Mouse (Mus musculus) embryo, embryonic 10 days (tissue): Measurements from ENCODE around the gene Cdc25a.

Experiments
- DNase-seq: peaks from one replicate; pipeline ENCODE4 v3.0.0-alpha.2; 2015; ENCODE audit warnings: low spot score

Gene Cdc25a

DNA sequence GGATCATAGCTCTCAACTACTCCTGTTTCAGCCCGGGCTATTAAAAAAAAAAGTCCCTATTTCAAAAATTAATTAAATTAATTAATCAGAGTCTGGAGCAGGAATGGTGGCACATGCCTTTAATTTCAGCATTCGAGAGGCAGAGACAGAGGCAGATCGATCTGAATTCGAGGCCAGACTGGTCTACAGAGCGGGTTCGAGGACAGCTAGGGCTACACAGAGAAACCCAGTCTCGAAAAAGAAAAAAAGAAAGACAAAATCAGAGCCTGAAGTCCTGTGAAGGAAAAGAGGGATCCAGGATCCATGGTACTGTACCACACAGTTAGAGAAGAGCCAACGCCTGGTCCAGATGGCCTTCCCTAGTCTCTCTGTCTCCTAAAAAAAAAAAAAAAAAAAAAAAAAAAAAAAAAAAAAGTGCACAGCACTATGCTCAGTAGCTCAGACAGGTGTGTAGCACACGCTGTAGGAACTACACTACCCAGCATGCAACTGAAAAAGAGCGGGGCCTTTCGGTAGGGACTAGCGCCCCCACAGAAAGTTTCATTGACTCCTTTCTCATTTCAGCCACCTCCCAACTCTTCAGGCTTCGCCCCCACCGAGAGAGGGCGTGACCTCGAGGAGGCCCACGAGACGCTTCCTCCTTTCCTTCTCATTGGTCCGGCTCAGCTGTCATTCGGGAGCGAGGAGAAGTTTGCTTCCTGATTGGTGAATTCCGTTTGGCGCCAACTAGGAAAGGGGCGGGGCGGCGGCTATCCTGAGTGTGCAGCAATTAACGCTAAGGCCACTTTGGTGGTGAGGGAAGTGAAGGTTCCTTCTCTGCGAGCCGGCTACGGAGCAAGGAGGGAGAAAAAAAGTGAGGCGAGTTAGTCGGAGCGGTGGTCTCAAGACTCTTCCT is at the start of gene Cdc25a:
Gene Cdc25a (plus strand): TSS at position 783 of the 895 bp plus-strand sequence.
- DNase-seq: peak; percentile 99

DNA sequence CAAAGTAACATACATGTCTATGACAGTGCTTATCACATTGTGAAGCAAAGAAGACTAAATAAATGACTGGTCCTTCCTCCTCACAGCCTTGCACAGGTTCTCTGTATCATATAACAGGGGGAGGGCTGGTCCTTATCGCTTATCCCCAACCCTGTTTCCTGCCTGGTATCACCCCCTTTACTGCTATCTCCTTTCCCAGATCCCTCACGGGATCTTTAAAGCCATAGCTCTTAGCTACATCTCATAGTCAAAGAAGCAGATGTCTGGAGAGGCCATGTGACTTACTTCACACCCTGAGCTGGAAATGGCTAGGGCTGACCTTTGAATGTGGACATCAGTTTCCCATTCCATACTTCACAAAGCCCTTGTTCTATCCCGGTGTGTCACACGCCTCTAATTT is 49.6 kb upstream of the Cdc25a start:
- DNase-seq: no peak

DNA sequence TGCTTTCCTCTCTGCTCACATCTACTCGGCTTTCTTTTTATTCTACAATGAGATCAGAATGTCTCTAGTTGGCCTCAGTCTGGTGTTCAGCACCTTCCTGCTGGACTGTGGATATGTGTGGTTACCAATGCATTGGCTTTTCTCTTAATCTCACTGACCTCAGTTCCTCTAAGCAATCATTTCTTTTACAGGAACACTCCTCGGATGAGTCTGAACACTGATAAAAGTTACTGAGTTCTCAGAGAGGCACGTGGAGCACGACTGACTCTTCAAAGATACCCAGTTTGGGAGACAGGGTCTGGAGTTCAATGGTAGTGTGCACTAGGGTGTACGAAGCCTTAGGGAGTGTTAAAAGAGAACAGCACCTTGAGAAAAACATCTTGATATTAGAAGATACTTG is 49.2 kb upstream of the Cdc25a start:
- no peak for DNase-seq

DNA sequence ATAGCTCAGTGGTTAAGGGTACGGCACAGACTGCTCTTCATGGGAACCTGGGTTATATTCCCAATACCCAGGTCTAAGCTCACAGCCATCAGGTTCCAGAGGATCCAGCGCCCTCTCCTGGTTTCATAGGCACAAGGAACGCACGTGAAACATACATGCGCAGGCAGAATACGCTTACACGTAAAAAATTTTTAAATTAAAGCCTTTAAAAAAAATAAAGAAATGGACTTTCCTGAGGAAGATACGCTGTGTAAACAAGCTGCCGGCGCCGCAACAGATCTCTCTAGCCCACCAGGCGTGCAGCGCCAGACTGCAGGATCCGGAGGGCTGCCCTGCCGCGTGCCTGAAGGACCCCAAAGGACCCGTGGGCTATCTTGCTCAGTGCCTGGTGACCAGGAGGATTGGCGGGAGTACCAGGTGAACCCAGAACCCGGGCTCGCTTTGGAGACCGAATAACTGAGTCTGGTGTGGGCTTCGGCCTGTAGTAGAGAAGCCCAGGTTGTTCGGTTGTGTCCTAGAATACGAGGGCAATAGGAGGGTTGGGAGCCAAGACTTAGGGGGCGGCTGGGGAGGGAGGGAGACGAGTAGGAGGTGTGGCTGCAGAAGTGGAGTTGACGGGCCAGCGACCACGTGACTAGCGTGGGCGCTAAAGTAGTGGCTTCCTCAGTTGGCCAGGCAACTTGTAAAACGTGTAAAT is 42.8 kb upstream of the Cdc25a start, which contains the start of gene Nme6:
Gene Nme6 (plus strand): TSS at position 359 of the 697 bp plus-strand sequence.
- DNase-seq: peak; percentile 90

DNA sequence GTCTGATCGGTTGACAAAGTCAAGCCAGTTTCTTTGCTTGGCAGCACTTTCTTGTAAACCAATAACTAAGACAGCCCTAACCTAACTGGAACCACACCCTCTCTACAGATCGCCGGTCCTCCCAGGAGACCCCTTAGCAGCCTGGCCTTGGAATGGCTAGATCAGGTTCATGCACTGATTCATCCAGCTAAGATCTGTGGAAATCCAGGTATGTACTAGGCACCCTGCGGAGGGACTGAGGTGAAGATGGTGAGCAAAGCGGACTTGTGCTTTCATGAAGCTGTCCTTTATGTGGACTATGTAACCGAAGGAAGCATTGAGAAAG is 42.3 kb upstream of the Cdc25a start:
- DNase-seq: no peak

DNA sequence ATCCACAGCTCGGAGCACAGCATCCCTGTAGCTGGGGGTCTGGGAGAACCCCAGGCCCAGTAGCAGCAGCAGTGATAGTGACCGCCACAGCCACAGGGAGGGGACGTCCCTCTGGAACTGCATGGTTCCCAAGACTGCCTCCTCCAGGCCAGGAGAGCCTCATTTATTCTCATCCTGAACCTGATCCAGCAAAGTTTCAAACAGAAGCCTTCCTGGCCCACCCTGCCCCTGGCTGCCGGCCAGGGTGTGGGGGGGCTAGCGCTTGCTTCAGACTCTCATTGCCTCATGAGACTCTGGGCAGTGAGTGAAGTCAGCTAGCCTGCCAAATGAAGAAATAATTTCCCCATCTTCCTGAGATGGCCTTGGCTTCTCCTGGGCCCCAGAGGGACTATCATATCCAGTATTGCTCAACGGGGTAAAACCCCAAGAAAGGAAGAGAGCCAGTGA is 26.0 kb upstream of the Cdc25a start, which contains the start of gene Camp:
Gene Camp (minus strand): TSS at position 306 of the 447 bp plus-strand sequence.
- no peak for DNase-seq

DNA sequence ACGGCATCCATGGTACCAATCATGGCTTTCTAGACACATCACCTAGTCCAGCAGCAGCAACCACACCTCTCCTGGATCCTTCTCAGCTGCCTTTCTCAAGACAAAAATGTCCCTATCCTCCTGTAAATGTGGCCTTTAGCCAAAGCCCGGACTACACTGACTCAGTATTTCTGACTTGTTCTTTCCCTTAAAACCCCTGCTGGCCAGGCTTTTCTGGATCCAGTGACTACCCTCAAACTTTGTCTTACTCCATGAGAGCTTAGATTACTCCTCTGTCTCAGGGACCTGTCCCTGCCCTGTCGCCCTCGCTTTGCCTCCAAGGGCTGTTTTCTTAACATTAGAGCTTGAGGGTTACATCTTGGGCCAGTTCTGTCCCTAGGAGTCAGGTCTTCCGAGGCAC is 25.3 kb upstream of the Cdc25a start:
- DNase-seq: no peak

DNA sequence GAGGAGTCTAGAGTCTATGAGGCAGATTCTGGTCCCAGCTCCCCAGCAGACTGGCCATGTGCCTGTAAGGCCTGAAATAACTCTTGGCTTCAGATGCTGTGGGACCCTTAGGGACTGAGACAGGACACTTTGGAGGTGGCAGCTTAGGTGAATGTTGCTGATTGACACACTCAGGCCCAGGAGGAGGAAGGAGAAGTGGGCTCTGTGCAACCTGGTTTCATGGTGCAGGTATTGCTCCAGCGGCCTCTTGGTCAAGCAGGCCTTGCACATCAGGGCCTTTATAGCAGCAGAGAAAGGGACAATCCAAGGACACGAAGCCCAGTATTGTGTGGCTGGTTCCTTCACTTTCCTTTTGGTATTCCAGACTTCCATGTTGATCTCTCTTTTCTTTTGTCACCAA is 21.0 kb upstream of the Cdc25a start:
- DNase-seq: no peak

DNA sequence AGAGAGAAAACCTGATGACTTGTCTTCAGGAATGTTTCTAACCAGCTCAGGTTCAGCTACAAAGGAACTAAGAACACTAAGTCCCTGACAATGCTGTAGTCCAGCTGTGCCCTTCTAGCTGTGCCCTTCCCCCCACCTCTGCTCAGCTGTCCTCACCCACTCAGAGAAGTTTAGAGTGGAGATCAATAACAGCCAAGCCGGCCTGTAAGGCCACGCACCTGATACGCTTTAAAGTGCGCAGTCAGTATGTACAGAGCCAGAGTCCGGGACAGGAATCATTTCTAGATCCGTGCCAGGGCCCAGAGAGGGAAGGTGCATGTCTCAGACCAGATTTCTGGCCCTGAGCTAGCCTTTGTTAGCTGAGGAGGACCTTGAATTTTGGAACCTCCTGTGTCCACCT is 19.4 kb upstream of the Cdc25a start:
- no peak for DNase-seq

DNA sequence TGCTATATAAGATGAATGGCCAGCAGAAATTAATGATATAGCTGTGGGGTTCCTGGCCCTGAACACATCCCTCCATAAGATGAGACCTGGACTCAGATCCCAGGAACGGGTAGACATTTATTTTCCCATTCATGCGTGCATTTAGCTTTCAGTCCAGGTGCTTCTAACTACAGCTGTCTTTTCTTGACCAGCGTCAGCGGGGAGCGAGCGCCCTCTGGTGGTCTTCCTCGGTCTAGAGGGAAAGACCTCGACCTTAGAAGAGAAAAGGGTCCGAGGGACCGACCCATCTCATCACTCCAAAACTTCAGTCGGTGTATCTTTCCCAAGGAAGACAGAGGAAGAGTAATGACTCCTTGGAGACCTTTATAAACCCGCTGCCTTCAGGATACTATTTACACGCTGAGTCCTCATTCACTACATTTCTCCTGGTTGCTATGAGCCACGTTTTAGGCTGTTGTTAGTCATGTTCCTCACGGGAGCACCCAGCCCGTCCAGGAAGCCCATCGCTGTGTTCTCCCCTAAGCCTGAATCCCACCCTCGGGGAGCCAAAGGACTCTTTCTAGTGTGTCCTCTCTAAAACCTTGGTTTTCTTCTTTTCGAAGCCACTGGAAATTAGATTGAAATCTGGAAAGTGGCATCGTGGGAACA is 12.9 kb upstream of the Cdc25a start:
- DNase-seq: peak; percentile 82

DNA sequence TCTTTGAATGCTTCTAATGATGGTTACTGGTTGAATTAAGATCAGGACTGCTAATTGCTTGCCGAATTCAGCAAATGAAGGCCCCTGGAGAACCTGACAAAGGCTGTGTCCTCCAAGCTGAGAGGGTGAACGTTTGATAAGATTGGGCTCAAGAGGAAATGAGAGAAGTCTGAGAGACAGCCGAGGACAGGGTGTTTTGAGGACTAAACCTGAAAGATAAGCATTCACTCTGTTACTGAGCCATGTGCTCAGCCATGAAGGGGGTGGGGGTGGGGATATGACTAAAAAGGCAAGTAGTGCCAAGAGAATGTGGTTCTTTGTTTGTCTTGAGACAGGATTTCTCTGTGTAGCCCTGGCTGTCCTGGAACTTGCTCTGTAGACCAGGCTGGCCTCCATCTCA is 12.3 kb upstream of the Cdc25a start:
- DNase-seq: no peak

DNA sequence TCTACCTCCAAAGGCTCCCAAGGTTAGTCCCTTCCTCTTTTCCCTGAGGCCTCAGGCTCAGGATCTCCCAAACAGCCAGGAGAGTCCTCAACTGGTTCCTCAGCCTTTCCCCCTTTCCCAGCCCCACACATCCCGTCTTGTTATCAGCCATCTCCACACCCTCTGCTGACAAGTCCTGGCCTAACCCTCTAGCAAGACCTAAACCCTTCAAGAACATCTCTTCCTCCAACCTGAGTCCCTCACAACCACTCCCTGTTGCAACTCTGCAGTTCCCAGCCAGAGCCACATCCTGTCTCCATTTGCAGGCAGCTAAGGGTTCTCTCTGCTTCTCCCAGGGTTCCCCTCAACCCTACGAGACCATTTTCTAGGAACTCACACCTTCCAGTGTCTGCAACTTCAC is 9.2 kb upstream of the Cdc25a start:
- no peak for DNase-seq

DNA sequence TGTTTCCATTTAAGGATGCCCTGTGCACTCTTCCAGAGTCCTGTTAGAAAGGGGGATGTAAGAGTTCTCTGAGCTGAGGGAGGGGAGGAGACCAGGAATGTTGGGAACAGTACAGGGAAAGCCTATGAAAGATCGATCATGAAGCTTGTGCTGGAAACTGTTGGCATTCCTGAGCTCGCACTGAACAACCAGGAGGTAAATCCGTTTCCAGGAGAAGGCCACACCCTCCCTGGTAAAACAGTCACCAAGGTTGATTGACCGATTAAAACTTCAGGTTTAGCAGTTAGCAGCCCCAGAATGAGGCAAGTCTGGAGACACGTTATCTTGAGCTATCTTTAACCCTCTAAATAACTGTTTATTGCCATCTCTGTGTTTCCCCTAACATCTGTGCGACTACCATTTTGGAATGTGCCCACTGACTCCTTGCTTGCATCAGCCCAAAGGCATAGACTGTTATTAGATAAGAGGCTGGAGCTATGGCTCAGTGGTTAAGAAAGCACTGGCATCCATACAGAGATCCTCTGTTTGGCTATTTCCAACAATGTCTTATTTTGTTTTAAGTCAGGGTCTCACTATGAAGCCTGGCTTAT is 4.3 kb upstream of the Cdc25a start:
- no peak for DNase-seq

DNA sequence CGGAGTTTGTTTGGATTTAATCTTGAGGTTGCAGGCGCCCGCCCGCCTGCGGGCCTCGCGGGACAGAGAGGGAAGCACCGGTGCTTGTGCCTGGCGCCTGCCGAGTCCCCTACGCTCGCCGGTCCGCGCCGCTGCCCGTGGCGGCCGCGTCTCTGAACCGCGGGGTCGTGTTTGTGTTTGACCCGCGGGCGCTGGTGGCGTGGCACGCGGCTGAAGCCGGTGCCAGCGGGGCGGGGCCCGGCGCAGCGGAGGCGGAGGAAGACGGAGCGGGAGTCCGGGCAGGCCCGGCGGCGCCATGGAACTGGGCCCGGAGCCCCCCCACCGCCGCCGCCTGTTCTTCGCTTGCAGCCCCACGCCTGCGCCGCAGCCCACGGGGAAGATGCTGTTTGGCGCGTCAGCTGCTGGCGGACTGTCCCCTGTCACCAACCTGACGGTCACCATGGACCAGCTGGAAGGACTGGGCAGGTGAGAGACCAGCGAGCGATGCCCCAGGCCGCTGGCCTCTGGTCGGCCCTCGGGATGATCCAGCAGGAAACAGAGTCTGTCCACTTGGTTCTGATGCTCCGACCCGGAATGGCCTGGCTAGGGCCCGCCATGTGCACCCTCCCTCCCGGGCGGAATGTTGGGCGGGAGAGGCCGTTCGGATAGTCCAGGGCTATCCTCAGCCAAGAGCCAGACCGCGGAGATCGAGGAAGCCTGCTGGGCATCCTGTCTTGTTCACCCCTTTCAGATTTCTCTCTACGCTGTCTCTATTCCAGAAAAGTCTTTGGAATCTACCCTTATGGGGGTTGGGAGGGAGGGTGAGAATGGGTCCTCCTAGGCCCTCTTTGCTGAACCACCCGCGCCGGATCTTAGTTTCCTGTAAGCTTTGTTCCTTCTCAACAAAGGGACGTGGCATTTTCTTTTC is 569 bp downstream of the Cdc25a start:
- peak; percentile 43 for DNase-seq

DNA sequence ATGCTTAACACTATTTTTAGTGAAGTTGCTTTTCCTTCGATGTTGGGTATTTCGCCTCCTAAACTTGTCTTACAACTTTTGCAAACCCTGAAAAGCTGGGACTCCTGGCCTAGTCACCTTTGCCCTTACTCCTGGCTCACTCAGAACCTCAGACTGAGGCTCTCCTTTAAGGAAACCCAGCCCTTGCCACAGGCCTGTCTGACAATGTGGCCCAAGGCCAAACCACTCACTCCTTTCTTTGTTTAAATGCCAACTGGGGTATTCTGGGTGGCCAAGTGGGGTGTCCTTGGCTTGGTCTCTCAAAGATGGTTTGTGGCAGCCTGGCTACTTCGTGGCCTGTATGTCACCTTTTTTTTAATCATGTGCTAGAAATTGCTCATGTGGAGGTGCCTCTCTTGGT is 1.4 kb downstream of the Cdc25a start:
- no peak for DNase-seq

DNA sequence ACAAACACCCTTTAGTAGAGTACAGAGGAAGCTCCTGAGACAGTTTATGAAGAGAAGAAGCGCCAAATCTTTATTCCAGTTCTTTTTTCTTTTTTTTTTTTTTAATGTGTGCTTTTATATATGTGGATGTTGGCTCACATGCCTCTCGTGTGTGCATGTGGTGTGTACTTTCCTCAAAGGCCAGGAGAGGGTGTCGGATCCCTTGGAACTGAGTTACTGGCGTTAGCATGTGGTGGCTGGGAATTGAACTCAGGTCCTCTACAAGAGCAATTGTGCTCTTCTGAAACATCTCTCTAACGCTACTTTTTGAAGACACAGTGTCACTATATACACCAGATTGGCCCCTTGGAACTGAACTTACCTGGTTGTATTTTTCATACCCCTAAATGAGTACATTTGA is 2.3 kb downstream of the Cdc25a start:
- DNase-seq: peak; percentile 38

DNA sequence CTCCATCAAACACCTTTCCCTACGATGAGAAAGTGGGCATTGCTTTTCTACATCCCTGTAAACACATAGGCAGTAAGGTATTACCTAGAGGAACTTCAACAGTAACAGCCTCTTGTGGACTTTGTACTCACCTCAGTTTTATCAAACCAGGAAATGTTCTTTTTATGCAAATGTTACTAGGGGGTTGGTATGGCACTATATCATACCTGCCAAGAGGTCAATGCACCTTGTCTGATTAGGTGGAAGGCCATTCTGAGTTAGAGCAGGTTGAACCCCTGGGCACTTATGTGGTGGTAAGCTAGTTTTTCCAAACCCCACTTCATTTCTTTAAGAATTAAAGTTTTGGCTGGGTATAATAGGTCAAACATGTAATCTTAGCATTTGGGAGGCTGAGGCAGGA is 3.9 kb downstream of the Cdc25a start:
- DNase-seq: no peak

DNA sequence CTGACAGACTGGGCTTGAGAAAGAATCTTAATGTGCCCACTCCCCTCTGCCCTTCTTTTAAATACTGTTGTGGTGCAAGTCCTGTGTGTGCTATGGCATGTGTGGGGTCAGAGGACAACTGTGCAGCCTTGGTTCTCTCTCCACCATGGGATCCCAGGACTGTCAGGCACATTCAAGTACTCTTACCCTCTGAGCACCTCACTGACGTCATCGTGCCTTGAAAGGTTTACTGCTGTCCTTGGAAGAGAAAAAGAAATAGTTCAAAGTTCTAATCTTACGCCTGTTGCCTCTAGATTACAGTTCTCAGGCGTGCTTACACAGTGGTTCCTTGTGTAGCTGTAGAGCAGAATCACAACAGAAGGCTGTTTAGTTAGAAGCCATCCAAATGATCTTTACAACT is 10.9 kb downstream of the Cdc25a start:
- DNase-seq: no peak

DNA sequence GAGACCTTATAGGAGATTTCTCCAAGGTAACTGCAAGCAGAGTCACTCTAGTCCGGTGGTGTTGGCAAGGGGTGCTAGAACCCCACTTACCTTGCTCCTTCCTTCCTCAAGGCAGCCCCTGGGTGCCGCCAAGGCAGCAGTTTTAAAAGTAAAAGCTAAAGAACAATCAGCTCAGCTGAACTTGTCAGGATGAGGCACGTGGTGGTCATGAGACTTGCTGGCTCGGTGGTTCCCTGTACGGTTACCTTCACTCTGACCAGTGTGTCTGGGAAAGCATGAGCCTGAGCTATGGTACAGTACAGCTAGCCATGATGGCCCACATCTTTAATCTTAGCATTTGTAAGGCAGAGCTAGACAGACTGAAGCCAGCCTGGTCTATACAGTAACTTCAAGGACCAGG is 11.9 kb downstream of the Cdc25a start:
- no peak for DNase-seq

DNA sequence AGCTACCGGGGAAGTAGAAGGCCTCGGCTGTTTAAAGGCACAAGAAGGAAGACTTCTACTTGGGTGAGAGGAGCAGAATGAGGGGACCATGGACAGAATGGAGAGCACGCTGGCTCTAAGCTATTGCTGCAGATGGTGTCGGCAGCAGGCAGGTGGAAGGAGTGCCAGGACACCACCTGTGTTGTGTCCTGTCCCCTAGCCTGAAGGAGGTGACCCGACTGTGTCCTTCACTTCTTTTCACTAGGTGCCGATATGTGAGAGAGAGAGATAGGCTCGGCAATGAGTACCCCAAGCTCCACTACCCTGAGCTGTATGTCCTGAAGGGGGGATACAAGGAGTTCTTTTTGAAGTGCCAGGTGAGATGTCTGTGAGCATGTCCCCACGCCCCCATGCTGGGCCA is 16.1 kb downstream of the Cdc25a start:
- no peak for DNase-seq

DNA sequence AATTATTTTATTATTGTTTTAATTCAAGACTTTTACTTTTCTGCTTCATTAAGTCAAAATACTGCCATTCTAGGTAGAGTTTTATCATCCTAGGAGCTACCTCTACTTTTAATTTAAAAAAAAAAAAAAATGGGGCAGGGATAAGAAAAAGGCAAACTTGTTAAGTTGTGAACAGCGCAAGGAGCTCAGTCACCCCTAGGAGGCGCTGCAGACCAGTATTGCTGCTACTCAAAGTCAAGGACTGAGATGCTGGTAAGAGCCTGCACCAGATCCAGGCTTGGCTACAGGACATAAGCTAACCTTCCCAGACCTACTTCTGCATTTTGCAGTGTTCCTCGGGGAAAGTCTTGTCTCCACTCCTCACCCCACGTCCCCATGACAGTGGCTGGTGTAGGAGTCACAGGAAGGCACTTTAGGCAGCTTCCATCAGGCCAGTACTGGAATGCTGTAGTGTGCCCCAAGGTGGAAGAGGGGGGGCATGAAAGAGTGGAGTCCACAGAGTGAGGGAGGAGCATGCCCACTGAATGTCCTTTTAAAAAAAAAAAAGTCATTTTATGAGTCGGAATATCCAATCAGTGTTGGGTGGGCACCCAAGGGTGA is 17.4 kb downstream of the Cdc25a start:
- DNase-seq: peak; percentile 83
